Mouse (Mus musculus): ENCODE measurements around the gene Eps15.

Eps15 gene

DNA sequence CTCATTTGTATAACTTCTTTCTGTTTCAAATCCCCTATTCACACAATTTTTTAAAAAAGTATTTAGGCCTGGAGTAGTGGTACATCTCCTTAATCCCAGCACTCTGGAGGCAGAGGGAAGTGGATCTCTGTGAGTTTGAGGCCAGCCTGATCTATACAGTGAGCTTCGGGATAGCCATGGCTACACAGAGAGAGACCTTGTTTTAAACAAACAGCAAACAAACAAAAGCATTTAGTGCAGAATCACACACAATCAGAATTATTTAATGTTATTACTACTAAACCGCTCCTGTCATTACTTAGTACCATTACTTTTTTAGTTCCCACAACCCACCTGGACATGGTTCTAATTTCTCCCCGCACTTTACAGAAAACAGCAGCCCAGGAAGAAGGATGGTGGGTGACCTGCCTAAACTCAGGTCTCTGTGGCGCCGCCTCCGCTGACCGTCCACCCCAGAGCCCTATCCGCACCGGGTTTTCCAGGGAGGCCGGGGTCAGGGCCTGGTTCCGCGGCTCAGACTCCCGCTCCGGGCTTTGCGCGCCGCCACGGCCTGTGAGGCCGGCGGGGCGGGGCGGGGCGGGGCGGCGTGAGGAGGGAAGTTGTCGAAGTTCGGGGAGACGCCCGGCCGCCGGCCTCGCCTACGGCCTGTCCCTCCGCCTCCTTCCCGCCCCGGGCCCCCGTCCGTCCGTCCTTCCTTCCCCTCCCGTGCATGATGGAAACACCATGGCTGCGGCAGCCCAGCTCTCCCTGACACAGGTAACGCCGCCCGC is at the start of gene Eps15:
TSS of gene Eps15 (plus strand) at position 580 of the 770 bp plus-strand sequence.
- in situ Hi-C loops (cut with MboI; ENCODE audit: low pct_unique_long_range_greater_than_20kb in 1 of 2, low sequenced_read_pairs in 2 of 2, unreplicated experiment in 1 of 2): no loop called here

GRCm38 (mm10) chr4:109234185-109234584 is 45.9 kb upstream of the Eps15 start, which contains the start of gene Calr4:
Gene Calr4 (plus strand): TSS chr4:109234485.
- in situ Hi-C loops (cut with MboI; ENCODE audit: low pct_unique_long_range_greater_than_20kb in 1 of 2, low sequenced_read_pairs in 2 of 2, unreplicated experiment in 1 of 2): no loop called here

DNA sequence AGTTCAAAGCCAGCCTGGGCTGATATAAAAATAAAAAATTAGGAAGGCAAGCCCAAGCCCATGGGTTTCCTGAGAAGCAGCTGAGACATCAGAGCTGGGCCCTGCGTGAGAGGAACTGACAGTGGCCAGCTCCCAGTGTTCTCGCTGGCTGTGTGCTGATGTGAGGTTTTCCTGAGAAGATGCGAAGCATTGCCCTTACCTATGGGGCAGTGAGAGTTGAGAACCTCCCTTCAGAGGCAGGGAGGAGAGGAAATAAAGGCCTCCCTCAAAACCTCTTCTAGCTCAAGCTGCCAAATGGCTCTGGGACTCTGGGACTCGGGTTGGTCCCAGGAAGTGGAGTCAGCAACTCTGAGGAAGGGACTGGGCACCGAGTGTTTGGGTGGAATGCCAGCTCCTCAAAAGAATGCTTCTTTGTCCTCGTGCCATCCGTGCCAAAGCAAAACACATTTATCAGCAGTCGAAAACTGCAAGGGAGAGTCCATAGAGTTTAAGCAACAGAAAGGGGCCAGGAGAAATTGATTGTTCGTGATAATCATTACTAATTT is 45.2 kb upstream of the Eps15 start:
- in situ Hi-C loops (cut with MboI; ENCODE audit: low pct_unique_long_range_greater_than_20kb in 1 of 2, low sequenced_read_pairs in 2 of 2, unreplicated experiment in 1 of 2): no loop called here

GRCm38 (mm10) chr4:109236186-109236879 is 43.7 kb upstream of the Eps15 start:
- in situ Hi-C loops (cut with MboI; ENCODE audit: low pct_unique_long_range_greater_than_20kb in 1 of 2, low sequenced_read_pairs in 2 of 2, unreplicated experiment in 1 of 2): no loop called here

DNA sequence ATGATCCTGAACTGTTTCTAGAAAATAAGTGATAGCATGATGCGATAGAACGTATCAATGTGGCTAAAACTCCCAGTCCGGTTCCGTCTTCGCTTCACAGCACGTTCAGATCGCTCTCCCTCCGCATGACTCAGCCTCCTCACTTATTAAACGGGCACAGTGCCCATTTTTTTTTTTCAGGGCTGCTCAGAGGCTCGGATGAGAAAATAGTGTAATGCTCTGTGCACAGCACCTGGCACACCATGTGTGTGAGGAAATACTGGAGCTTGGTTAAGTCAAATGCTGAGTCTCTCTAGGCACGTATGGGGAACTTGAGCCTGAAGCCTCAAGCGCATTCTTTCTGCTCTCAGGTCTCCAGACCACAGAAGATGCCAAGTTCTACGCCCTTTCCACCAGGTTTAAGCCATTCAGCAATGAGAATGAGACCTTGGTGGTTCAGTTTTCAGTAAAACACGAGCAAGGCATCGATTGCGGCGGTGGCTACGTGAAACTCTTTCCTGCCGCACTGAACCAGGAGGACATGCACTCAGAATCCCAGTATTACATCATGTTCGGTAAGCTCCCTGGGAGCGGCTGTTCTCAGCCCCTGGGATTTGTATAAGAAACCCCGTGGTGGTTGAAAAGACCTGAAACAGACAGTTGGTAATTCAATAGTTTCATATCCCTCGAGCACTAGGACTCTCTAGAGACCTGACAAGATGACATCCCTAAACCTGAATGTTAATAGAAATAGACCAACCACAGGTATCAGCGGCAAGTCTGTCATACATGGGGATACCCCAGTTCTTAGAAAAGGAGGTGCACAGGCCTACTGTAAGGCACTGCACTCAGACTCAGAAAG is 41.4 kb upstream of the Eps15 start:
- in situ Hi-C loops (cut with MboI; ENCODE audit: low pct_unique_long_range_greater_than_20kb in 1 of 2, low sequenced_read_pairs in 2 of 2, unreplicated experiment in 1 of 2): no loop called here

GRCm38 (mm10) chr4:109241221-109241620 is 38.8 kb upstream of the Eps15 start:
- in situ Hi-C loops (cut with MboI; ENCODE audit: low pct_unique_long_range_greater_than_20kb in 1 of 2, low sequenced_read_pairs in 2 of 2, unreplicated experiment in 1 of 2): no loop called here

- in situ Hi-C loops (cut with MboI; ENCODE audit: low pct_unique_long_range_greater_than_20kb in 1 of 2, low sequenced_read_pairs in 2 of 2, unreplicated experiment in 1 of 2): no loop called here
Measured at GRCm38 (mm10) chr4:109241934-109242333, 38.1 kb upstream of the Eps15 start.

GRCm38 (mm10) chr4:109244506-109244905 is 35.6 kb upstream of the Eps15 start:
- in situ Hi-C loops (cut with MboI; ENCODE audit: low pct_unique_long_range_greater_than_20kb in 1 of 2, low sequenced_read_pairs in 2 of 2, unreplicated experiment in 1 of 2): no loop called here

DNA sequence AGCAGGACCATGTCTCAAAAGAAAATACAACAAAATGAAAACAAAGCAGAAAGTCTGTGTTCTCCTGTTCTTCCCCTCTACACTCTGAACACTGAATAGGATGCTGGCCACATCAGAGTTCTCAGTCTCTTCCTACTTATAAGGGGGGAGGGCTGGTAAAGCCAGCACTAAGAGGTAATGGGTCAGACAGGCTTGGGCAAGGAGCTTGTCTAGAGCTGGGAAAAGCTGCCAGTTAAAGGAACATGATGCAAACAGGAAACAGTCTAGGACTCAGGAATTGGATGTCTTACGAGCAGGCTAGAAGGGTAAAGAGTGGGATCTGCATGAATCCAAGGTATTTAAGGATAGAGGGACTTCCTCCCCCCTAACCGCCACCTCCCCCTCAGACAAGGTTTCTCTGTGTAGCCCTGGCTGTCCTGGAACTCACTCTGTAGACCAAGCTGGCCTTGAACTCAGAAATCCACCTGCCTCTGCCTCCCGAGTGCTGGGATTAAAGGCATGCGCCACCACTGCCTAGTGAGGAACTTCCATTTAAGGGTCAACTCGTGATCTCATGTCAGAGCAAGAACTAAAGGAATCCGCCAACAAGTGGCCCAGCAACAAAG is 35.0 kb upstream of the Eps15 start:
- in situ Hi-C loops (cut with MboI; ENCODE audit: low pct_unique_long_range_greater_than_20kb in 1 of 2, low sequenced_read_pairs in 2 of 2, unreplicated experiment in 1 of 2): no loop called here

GRCm38 (mm10) chr4:109251605-109252004 is 28.5 kb upstream of the Eps15 start:
- in situ Hi-C loops (cut with MboI; ENCODE audit: low pct_unique_long_range_greater_than_20kb in 1 of 2, low sequenced_read_pairs in 2 of 2, unreplicated experiment in 1 of 2): no loop called here

DNA sequence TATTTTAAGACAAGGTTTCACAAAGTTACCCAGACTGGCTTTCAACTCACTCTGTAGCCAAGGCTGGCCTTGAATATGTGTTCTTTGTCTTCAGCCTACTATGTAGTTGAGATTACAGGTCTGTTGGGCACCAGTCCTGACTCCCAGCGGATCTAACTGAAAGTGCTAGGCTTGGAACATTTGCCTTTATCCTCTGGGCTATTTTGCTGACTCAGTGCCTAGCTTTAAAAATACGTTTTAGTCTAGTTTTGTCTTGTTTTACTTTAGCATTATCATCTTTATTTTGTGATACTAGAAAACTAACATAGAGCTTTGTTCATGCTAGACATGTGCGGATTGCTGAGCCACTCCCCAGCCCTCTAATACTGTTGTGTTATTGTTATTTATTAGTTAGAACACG is 27.9 kb upstream of the Eps15 start:
- in situ Hi-C loops (cut with MboI; ENCODE audit: low pct_unique_long_range_greater_than_20kb in 1 of 2, low sequenced_read_pairs in 2 of 2, unreplicated experiment in 1 of 2): no loop called here

DNA sequence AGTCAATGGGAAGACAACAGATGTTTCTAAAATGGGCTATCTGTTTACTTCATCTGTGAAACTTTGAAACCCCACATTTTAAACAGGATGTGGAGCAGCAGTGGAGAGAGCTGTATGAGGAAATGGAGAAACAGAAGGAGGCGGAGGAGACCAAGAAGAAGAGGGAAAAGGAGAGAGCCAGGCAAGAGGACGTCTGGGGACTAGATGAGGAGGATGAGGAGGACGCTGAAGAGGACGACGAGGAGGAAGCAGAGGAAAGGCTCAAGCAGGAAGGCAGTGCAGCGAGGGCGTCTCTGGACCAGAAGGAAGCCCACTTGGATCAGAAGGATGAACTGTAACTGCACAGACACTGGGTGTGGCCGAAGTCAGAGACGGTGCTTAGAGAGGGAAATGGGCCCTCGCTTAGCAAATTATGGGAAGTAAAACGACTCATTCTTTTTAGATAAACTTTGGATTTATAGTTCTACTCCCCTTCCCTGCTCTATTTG is 26.4 kb upstream of the Eps15 start:
- in situ Hi-C loops (cut with MboI; ENCODE audit: low pct_unique_long_range_greater_than_20kb in 1 of 2, low sequenced_read_pairs in 2 of 2, unreplicated experiment in 1 of 2): no loop called here

- in situ Hi-C loops (cut with MboI; ENCODE audit: low pct_unique_long_range_greater_than_20kb in 1 of 2, low sequenced_read_pairs in 2 of 2, unreplicated experiment in 1 of 2): no loop called here
Measured at GRCm38 (mm10) chr4:109254511-109254910, 25.6 kb upstream of the Eps15 start.

DNA sequence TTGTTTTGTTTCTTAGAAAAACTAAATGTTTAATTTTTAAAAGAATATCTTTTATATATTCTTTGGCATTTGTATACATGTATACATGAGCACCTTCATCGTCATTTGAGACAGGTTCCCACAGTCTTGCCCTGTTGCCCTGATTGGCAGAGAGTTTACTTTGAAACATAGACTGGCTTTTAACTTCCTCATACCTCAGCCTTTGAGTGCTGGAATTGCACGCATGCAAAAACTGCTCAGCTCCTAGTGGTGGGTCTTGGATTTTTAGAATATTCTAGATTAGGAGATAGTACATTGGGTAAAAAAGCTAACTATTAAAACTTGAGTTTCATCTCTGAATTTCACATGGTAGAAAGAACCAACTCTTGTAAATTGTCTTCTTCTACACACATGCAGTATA is 24.7 kb upstream of the Eps15 start:
- in situ Hi-C loops (cut with MboI; ENCODE audit: low pct_unique_long_range_greater_than_20kb in 1 of 2, low sequenced_read_pairs in 2 of 2, unreplicated experiment in 1 of 2): no loop called here

DNA sequence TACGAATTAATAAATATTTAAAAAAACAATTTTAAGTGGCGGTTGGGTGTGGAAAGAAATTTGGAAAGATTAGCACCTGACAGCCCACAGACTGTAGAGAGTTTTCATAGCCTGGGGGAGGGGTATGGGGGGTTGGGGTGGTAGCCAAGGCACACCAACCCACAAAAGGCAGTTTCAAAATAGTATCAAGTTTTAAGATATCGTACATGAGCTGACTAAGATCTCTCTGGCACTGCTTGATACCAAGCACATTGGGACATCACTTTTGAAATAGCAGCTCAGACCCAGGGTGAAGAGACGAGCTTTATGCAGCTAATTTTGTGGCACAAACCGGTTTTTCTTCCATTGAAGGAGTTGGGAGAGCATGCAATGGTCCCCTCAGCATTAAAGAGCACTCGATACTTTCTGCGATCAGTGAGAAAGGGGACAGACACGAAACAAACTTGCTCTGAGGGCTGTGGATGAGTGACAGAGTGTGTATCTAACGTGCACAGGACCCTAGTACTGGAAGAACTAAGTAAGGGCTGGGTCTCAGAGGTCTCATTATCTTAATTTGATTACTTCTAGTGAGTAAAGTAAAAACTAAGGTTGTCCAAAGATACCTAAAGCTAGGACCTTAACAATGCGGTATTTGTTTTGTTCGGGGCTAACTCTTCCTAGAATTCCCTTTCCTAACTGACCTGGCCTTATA is 24.2 kb upstream of the Eps15 start:
- in situ Hi-C loops (cut with MboI; ENCODE audit: low pct_unique_long_range_greater_than_20kb in 1 of 2, low sequenced_read_pairs in 2 of 2, unreplicated experiment in 1 of 2): no loop called here

DNA sequence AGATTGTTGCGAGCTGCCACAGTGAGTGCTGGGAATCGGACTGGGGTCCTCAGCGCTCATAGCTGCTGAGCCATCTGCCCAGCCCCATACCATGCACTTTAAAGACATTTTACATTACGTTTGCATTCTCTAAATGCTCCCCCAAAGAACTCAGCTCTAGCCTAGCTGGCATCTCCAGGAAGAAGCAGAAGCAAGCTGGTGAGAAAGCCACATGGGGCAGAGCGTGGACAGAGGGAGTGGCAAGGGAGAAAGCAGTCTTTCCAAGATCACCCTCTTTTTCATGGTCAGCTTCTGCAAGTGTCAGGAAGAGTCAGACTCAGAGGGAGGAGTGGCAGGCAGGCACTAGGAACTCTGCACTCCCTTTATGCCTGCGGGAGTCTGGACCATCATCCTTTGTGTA is 23.3 kb upstream of the Eps15 start:
- in situ Hi-C loops (cut with MboI; ENCODE audit: low pct_unique_long_range_greater_than_20kb in 1 of 2, low sequenced_read_pairs in 2 of 2, unreplicated experiment in 1 of 2): no loop called here

- in situ Hi-C loops (cut with MboI; ENCODE audit: low pct_unique_long_range_greater_than_20kb in 1 of 2, low sequenced_read_pairs in 2 of 2, unreplicated experiment in 1 of 2): no loop called here
Measured at GRCm38 (mm10) chr4:109257639-109258038, 22.4 kb upstream of the Eps15 start.

DNA sequence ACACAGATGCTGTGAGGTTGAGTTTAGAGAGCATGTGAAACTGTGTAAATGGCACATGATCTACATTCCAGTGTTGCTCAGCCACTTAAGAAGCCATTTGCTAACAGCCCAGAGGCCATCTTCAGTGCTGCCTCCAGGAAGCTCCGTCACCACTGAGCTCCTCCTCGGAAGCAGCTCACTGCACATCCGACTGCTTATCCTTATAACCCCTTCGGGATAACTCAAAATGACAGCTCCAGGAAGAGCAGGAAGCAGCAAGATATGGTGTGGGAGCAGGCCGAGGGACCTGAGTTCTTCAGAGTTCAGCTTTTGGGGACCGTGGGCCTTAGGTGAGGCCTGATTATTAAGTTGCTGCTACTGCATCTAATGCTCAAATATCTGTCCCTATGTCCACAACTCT is 18.0 kb upstream of the Eps15 start:
- in situ Hi-C loops (cut with MboI; ENCODE audit: low pct_unique_long_range_greater_than_20kb in 1 of 2, low sequenced_read_pairs in 2 of 2, unreplicated experiment in 1 of 2): no loop called here

Measured in mouse embryonic stem cell (cell line).